Mouse (Mus musculus): ENCODE results near the gene Gsta4.

DNA sequence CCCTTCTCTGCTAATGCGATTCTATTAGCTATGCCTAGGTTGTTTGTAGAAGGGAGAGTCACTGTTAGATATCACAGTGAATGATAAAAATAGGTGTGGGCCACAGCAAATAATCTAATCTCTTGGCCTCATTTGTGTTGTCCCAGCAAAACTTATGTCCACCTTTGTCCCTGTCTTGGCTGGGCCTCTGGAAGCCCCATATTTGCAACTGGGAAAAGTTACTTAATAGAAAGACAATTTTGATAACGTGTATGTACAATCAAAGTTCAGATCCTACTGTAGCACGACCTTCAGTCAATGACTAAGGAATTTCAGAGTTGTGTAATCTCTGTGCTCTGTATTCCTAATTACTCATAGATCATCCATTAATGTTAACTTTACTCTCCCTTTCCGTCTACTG lies 34.5 kb downstream of the Gsta4 start:
- TF ChIP-seq USF1 (IDR thresholded peaks at IDR 0.05; ENCODE audit: low read depth) (no peak), CTCF (IDR thresholded peaks at IDR 0.05; ENCODE audit: control insufficient read depth, insufficient read depth, insufficient read length) (no peak)
